Mouse (Mus musculus) layer of hippocampus, adult 18-20 months (tissue): ENCODE measurements around the gene Gm49369. TPM values are rescaled to one million over a fixed set of nuclear protein-coding genes. Genes with fewer than 3 reads are reported as not detected.

Experiments used
- DNase-seq, 2 experiments: peaks; one replicate each; pipeline ENCODE4 v3.0.0; 2022; ENCODE audit warnings: low spot score in 2 of 2
- total RNA-seq, 2 experiments: library from RNA; stranded (reverse); gene quantifications; 2 replicates each; pipeline ENCODE4 v1.2.3; 2021

The Gm49369 gene
- total RNA-seq, 2 experiments from 2014 or later, result 0.94 to 6.7 TPM

DNA sequence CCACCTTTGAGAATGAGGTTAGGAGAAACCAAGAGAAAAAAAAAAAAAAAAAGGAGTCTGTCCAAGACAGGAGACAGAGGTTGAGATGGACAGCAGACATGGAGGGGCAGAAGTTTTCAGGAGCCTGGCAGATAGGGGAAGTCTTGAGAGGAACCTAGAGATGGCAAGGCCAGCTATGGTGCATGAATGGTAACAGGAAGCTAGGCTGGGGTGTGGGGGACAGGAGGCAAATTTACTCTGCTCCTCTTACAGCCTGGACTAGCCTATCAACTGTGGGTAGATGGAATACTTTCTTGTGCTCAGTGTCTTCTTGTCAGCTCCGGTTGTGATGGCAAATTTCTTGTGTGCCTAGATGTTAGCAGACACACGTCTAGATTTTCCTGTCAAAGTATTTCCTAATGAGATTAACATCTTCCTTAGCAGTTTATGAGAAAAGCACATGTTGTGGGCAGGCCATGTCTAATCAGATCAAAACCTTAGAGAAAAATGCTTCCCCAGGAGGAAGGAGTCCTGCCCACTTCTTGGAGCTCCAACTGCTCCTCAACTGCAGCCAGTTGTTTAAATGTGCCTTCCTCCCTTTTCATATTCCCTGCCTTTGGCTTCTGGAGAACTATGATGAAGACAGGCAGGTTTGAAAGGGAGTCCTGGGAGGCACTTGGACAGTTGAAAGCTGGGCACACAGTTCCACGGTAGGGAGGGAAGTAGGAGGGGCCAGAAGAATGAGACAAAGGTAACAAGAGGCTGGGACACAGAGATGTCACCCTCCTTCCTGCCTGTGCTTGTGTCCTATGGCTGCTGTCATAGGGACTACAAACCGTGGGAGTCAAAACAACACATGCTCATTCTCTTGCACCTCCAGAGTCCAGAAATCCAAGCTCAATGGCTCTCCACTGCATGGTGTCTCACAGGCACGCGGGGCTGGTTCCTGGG, 12.1 kb upstream of the Gm49369 start:
- no peak for DNase-seq

DNA sequence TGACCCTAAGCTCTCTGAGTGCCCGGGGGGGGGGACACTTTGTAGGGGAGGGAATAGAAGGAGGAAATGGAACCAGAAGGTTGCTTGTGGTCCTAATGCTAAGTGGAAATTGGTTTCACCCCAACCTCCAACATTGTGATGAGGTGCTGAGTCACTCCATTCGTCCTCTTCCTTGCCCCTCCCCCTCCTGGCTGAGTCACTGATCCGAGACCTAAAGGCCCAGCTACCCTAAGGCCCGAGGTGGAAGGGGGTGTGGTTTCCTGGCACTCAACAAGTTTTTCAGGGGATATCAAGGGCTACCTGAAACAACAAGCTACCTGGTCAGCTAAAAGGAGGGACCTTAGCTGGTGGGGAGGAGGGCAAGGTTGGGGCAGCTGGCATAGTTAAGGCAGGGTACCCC, 10.7 kb upstream of the Gm49369 start:
- DNase-seq, result no peak

DNA sequence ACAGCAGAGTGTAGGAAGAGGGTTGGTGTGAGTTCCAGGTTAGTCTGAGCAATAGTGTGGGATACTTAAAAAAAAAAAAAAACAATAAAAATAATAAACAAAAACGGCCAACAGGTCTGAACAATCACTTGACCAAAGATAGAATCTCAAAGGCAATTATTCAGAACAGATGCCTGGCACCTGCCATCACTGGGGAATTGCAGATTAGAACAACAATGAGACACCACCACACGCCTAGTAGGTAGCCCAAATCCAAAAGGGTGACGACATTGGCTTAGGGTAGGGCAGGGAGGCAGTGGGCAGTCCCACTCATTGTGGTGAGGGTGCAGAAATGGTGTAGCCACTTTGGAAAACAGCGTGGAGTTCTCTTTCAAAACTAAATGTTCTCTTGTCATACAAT, 9.1 kb upstream of the Gm49369 start:
- DNase-seq, result no peak

DNA sequence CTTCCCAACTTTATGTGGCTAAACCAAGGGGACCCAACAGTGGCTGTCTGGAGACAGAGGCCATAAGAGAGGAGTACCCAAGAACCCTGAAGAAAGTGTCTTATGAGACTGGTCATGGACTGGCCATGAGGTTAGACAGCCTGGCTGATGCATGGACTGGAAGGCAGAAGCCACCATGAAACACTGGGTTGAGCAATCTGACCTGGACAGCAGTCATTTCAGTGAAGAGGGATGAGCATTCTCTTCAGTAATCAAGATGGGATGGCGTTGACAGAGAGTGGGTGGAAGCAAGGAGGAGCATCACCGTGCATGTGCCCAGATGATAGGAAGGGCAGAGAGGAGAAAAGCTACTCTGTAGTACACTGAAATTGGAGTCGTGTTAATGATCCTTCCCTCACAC, 8.6 kb upstream of the Gm49369 start:
- no peak for DNase-seq

DNA sequence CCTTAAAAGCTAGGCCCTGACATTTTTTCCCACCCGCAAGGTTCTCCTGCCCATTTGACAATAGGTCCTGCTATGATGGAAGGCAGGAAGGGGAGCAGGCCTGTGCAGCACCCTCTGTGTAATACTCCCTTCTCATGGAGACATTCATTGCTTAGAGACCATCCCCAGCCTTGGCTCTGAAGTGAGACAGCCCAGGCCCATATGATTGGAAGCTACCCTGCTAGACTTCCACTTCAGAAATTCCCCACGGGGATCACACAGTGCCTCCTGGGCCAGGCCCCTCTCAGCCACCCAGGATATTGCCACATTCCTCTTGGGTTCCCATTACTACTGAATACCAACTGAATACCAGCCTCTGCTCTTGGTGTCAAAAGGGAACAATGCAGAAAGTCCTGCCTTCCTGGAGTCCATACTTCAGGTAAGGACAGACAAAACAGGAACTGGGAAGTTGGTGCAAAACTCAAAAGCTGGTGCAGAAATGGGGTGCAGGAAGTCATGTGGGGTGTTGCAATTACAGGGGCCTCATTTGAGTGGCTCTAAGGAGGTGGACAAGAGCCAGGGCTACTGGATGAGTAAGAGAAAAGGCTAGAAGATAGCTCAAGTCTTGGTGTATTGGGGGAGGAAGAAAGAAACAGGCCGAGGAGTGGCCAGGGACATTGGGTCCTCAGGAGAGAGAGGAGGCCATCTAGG, 7.6 kb upstream of the Gm49369 start:
- DNase-seq, result no peak

DNA sequence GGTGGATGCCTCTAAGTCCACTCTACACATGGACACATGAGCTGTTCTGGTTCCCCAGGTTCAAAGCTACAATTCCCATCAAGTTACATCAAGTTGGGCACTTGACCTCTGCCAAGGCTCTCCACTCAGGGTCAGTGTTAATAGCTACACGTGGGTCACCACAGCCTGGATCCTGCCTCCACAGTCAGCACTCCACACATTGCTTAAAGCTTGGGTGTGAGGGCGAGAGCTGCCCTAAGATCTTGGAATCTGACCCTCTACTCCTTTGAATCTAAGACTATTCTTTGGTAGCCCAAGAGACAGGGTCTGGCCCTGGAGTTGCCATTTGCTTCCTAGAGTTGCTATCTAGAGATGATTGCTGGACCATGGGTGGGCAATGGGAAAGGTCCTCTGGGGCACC, 6.3 kb upstream of the Gm49369 start:
- DNase-seq, result no peak

DNA sequence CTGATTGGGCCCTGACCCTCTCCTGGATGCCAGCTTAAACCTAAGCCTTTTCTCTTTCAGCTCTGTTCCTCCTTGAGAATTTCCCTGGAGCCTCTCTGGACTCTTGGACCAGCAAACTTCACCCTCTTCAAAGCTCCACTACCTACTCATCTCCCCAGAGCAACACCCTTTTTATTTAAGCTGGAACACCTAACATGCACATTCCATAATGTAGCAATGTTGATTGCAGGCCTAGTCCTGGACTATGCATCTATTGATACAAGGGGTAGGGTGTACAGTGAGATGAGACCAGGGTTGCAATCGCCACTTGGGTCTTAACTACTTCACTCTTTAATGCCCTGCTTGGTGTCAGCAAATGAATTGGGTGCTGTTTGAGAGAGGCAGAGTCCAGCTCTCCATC, 5.7 kb upstream of the Gm49369 start:
- no peak for DNase-seq

DNA sequence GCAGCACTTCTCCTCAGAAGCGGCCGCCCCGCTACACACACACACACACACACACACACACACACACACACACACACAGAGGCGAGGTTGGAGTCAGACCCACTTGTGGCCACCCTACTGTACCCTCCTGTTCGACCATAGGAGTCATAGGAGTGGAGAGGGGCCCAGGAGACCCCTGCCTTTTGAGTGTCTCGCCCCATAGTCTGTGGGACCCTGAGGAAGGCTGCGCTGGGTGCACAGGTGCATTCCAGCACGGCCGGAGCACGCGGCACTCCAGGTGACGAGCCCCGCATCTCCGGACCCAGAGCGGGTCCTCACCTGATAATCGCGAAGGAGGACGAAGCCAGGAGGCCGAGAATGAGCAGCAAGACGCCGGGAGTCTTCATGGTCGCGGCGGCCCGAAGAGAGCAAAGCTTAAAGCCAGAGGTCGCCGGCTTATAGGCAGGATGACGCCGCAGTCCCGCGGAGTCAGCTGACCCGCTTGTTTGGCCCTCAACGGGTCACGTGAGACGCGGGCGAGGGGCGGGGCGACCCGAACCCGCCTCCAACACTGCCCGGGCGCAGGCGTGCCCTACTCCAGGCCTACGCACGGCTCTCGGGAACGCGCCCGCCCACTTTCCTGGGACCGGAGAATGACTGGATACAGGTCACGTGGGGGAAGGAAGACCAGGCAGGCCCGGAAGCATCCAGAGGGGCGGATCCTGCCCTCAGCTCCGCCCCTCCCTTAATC, 5.1 kb upstream of the Gm49369 start, which contains the start of gene Ctsd:
Ctsd (minus strand) TSS at position 620 of the 730 bp plus-strand sequence.
- DNase-seq, result peak; percentile 96 to 97

DNA sequence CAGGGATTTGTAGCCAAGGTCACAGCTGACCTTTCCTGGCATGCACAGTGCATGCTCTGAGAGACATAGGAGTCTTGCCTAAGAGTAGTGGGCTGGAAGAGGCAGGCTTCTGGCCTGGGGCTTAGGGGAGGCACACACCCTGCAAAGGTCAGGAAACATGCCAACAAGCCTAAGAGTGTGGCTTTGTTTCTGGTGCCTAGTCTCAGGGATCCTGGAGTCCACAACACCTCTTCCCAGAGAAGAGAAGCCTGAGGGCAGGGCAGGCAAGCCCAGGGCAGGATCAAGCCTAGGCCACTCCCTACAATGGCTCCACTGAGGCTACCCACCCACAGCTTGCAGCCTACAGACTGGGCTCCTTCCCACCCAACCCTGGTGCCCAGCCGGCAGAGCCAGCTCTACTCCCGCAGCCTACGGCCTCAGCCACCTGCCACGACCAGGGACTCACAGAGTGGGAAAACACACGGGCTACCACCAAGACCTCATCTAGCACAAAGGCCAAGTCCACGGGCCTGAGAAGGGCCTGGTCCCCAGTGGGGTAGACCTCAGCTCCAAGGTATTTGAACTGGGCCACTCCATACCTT, 4.2 kb upstream of the Gm49369 start:
- DNase-seq, result no peak

DNA sequence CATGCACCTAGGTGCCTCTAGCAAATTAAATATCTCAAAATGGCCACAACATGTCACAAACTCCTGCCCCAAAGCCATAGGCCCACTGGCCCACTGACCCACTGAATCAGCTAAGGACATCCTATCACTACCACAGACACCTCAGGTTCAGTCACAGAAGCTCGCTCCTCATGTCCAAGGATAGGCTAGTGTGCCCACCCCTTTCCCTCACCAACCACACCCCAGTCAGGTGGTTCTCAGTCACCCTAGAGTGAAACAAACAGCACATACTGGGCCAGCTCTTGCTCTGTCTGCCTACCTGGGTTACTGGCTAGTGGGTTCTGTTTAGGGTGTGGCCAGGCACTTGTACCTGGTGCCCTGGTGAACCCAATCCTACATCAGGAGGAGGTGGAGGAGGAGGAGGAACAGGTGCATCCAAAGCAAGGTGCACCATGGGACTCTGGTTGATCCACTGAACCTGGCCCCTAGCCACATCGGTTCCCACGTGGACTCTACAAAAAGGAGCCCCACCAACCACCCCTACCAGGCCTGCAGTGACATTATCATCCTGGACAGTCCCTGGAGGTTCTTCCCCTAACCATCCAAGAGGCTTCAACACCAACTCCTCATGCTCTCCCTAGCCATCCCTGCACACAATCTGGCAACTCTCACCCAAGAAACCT, 3.4 kb upstream of the Gm49369 start:
- no peak for DNase-seq

DNA sequence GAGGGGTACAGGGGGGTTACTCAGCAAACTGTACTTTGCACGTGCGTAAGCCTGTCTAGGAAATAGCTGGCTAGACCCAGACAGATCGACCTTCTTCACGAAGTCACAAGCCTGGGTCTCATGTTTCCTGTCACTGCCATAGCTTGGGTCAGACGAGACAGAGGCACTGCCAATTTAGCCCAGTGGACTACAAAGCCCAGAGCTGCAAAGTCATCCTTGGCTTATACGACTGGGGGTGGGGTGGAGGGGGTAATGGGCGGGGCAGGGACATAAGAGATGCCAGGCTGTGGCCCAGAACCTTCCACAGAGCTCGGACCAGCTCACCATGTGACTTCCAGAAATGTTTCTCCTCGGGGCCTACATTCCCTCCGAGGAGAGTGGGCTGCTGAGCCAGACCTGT, 1.8 kb upstream of the Gm49369 start:
- DNase-seq, result no peak

DNA sequence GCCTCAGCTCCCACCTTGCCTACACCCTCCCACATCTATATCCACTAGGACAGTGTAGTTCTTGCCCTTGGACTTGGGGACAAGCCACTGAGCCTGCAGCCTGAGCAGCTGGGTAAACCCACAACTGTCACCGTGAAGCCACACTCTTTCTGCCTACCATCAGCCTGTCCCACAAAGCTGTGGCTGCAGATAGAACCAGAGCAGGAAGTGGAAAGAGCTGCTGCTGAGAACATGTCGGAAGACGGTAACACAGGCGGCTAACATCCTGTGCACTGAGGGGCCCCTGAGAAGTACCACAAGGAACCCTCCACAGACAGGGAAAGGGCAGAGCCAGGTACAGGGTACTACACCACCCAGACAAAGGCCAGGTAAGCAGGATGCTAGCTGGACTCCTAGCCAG, 1.3 kb downstream of the Gm49369 start:
- no peak for DNase-seq

DNA sequence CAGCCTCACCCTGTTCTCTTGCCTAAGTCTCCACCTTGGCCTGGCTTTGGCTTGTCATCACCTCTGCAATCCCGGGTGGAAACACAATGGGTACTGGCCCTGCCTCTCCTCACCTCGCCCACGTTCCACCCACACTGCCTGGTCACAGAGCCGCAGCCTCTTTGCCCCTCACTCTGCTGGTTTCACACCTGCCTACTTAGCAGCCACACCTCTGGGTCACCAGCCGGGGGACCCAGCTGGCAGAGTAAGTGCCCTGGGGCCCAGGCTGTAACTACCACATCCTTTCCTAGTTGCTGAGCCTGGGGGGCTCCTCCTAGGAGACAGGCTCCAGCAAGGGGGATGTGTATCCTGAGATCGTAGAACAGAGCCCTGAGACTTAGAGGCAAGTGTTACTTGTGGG, 3.3 kb downstream of the Gm49369 start:
- no peak for DNase-seq

DNA sequence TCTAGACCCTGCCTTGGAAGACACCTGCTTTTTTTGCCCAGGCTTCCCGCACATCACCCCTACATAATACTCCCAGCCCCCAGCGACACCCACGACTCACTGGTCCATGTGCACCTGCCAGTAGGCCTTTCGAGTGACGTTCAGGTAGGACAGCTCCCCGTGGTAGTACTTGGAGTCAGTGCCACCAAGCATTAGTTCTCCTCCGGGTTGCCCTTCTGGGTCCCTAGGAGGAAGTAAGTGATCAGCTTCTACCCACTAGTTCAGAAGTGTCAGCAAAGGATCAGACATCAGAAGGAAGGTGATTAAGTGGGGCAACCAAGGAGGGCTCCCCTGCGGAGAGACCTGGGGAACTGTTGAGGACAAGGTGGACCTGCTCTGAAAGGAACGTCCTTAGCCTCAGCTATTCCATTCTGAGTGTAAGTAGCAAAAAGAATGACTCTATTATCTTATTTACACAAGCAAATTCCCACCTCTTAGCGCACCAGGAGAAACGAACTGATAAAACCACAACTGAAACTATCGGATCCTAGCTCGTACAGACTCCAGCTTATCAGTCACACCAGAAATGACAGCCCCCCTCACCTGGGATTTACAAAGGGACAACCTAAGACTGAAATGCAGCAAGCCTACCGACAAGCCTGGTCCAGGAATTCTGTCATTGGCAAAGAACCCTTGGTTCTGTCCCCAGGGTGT, 5.1 kb downstream of the Gm49369 start:
- DNase-seq, result no peak

DNA sequence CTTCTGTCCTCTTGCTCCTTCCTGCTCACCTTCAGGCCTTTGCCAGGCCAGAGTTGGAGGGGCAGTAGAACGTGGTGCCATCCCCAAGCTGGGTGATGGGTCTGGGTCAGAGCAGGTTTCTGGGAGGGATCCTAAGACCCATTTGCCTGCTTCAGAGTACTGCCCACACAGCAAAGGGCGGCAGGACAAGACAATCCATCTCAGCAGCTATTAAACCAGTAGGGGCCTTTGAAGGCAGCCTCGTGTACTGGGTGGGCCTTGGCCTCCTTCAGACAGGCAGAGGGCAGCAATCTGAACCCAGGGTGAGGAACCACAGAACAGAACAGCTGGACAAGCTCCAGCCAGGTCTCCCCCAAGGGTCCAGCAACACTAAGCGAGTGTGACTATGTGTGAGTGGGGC, 6.4 kb downstream of the Gm49369 start:
- no peak for DNase-seq

DNA sequence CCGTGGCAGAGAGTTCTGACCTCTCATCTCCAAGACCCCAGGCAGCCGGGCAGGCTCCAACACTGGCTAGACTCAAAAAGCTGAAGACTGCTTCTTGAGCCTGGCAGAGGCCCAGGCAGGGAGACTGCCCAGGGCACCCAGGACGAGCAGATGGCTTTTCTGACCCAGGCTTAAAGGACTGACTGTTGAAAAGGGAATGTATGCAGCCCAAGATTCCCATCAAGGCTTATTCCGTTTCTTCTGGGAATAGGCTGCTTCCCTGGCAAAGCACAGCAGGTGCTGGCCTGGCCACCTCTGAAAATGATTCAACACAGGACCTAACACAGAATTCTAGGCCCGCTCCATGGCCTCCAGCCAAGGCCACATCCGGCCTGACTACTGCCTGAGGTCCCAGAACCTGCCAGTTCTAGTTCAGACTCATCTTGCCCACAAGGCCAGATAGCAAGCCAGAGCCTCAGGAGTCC, 7.2 kb downstream of the Gm49369 start:
- DNase-seq, result no peak

DNA sequence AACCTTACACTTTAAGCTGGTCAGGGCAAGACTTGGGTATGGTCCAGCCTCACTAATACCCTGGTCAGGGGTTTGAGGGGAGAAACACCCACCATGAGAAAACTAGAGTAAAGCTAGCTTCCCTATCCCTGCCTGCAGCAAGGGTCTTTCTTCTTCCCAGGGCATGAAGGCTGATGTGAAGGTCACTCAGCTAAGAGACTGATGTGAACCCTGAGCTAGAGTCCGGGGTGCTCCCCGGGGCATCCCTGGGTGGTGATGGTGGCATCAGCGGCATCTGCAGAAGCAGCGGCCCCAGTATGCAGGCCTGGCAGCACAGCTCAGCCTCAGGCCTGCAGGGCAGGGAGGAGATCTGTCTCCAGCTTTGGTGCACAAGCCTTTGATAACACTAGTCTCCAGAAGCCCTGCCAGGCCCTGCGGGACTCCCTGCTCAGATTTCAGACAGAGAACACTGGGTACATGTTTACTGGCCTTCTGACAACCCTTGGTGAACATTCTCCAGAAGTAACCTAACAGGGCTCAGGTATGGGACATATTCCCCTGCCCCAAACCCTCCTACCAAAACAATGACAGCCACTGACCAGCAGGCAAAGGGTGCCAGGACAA, 8.0 kb downstream of the Gm49369 start:
- DNase-seq, result no peak

DNA sequence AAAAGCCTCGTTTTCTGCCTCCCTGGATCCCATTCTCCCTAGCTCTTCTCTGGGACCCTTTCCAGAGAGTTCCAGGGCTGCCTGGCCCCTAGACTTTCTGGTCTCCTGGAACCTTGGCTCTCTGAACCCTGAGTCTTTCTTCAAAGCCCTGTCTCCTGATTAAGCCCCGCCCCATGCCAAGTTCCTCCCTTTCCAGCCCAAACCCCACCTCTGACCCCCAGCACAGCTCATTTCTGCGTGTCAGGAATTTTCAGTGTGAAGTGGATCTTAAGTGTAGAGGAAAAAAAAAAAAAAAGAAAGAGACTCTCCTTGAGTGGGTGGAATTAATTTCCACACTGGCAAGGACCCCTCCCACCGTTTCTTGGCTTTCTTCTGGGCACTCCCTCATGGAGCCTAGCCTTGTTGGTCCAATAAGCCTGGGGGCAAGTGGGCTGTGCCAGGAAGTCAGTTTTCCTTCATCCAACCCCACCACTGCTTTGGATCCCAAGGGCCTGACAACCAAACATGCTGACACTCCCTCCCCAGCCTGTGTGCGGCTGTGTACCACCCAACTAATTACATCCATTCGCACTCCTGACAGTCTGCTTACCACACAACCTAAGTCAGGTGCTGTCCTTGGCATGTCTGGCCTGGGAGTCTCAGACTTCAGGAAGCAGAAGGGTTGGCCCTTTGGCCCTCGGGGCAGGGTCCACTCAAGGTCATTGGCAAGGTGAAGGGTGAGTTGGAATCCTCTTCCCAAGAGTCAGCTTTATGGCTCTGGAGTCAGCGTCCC, 8.6 kb downstream of the Gm49369 start, which contains the start of gene Ifitm10:
Ifitm10 (minus strand) TSS at position 113 of the 772 bp plus-strand sequence.
- no peak for DNase-seq

DNA sequence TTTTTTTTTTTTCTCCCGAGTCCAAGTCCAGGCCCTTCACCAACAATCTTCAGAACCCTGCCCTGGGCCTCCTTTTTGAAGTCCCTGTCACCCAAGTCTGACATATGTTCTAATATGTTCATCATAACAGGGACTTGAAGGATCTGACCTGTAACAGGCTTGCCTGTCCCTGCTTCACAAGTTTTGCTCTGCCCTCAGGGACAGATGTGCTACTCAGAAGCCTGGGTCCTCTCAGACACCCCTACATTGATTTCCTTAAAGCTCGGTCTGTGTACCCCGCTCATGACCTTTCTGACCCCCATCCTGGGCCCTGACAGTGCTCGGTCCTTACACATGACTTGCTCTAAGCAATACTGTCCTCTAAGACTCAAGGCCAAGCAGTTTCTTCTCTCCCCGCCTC, 9.4 kb downstream of the Gm49369 start:
- DNase-seq, result no peak
